Mouse (Mus musculus) urinary bladder, postnatal 36 days (tissue): ENCODE results near the gene Abca13.
"Not testable (repeated sequence)": the region's sequence is repeated elsewhere in the genome, so short reads cannot be mapped to it uniquely, and the experiment has no call there.

Experiments used
- DNase-seq, 2 experiments: peaks; one replicate each; pipeline ENCODE4 v3.0.0; 2022; ENCODE audit warnings: low spot score in 2 of 2, mixed read lengths in 1 of 2

Abca13 gene

GRCm38 (mm10) chr11:9191555-9192131 is at the start of gene Abca13:
Gene Abca13, plus strand, starts transcription at chr11:9191942.
- no peak for DNase-seq

- no peak for DNase-seq
These were observed 46.6 kb upstream of the Abca13 start for GRCm38 (mm10) chr11:9145113-9145512.

- no peak for DNase-seq
These were observed 45.6 kb upstream of the Abca13 start for GRCm38 (mm10) chr11:9146115-9146514.

DNA sequence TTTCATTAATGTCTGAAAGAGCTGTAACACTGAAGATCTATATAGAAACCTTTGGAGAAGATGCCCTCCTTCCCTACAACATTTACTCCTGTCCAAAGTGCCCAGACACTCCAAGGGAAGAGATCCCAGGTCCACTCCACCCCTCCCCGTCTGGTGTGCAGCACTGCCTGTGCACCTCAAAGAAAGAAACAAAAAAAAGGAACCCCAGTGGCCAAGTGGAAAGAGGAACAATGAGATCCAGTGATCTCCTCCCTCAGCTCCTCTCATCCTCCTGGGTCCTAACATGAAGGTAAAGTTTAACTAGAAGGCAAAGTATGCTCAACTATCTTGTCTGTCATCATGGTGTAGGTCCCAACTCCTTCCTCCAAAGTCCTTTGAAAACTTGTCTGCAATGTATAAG is 45.1 kb upstream of the Abca13 start:
- no peak for DNase-seq

- no peak for DNase-seq
These were observed 43.5 kb upstream of the Abca13 start for GRCm38 (mm10) chr11:9148206-9148605.

GRCm38 (mm10) chr11:9150403-9150802 is 41.3 kb upstream of the Abca13 start:
- DNase-seq = not testable (repeated sequence)

- no peak for DNase-seq
These were observed 31.8 kb upstream of the Abca13 start for GRCm38 (mm10) chr11:9159953-9160352.

- no peak for DNase-seq
These were observed 24.4 kb upstream of the Abca13 start for GRCm38 (mm10) chr11:9167331-9167730.

DNA sequence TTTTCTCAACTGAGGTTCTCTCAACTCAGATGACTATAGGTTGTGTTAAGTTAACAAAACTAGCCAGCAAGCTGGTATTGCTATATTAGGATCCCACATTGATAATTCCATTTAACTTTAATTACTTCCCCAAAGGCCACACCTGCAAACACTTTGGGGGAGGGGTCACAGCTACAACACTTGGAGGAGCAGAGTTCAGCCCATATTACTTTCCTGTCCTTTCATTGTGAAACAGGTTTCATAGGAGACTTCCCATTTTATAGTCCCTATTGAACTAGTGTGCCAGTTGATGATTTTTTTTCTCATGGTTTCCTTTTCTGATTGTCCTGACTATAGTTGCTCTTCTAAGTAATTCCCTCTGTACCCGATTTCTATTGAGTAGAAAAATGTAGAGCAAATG is 10.3 kb upstream of the Abca13 start:
- DNase-seq = no peak

DNA sequence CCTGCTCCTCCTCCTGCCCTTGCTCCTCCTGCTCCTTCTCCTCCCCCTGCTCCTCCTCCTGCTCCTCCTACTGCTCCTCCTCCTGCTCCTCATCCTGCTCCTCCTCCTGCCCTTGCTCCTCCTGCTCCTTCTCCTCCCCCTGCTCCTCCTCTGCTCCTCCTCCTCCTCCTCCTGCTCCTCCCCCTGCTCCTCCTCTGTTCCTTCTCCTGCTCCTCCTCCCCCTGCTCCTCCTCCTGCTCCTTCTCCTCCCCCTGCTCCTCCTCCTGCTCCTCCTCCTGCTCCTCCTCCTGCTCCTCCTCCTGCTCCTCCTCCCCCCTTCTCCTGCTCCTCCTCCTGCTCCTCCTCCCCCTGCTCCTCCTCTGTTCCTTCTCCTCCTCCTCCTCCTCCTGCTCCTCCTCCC is 2.3 kb upstream of the Abca13 start:
- DNase-seq = not testable (repeated sequence)

DNA sequence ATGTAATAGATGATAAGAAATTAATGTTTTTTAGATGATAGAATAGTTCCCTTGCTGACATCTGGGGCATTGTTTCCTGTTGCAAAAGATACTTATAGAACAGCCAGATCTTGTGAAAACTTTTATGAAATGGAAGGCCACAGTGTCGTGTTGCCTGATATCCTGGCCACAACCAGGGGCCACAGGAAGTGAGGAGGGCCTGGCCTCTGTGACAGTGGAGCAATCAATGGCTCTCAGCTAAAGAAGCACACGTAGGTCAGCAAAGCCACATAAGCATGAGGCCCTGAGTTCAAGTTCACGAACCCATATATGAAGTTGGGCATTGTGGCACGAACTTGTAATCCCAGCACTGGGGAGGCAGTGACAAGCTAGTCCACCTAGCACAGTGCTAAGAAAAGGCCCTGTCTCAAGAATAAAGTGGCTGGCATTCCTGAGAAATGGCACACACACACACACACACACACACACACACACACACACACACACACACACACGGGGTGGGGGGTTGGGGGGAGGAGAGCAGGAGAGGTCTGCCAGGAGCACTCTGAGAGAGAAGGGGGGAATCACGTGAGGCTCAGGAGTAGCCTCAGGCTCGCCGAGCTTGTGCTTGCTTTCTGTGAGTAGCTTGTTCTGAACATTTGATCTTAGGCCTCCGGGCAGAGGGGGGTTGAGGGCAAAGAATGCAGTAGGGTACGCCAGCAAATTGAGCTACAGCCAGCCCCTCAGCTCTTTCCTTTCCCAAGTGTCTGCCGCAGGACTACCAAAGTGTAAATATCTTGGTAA is 779 bp upstream of the Abca13 start:
- no peak for DNase-seq

DNA sequence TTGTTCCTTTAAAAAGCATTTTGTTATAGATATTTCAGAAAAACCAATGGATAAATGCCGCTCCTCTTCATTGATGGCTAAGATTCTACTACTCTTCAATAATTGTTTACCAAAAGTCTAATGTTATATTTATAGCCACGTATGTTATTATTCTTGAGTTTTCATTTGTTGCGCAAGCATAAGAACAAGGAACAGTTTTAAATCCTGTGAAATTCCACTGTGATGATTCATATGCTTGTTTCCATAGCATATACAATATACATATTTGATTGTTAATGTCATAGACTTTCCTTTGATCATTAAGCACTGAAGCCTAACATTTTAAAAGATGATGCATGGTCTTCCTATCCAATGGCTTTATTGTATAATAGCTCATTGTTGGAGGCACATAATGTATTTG is 3.1 kb downstream of the Abca13 start:
- no peak for DNase-seq

DNA sequence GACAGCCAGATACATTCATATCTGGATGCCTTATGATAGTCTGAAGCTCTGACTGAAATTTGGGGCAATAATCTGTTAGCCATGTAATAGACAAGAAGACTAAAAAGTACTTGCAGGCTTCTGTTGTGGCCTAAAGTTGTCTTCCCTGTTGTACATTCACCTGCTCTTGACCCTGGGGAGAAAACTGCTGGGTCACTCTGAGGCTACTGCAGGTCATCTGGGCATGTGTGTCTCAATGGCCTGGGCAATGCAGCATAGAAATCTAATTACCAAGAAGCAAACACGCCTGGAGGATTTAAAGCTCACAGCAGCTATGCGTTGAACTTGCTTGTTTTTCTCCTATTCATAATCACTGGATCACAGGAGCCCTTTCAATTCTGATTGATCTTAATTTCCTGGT is 8.1 kb downstream of the Abca13 start:
- no peak for DNase-seq

DNA sequence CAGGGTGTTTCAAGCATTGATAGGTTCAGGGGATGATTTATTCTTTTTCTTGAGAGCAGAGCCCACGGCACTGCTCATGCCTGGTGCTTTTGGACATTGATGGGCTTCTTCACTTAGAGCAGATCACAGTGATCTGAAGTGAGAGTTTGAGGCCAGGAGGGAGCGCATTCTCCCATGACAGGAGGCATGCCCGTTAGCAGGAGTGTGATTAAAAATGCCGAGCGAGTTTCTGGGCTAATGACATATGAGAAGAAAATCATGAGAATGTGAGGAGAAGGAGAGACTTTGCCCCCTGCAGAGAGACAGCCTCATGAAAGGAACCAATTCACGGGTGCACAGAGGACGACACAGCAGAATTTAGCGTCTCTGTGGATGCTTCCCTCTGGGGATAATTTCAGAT is 19.0 kb downstream of the Abca13 start:
- no peak for DNase-seq

DNA sequence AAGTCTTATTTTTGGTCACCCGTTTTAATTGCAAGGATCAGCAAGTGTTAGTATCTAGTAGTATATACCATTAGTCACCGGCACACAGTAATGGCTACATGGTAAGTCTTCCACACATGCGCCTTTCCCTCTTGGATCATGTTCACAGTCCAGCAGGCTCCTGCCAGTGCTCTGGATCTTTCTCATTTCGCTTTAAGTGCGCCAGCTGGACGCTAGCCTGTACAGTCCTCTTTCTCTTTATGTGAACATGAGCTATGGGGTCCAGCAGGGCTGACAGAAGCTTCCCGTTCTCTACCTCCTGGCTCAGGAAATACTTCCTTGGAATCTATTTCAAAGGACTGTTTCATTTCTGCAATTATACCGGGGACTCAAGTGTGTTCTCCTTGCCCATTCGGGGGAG is 21.8 kb downstream of the Abca13 start:
- DNase-seq = no peak

DNA sequence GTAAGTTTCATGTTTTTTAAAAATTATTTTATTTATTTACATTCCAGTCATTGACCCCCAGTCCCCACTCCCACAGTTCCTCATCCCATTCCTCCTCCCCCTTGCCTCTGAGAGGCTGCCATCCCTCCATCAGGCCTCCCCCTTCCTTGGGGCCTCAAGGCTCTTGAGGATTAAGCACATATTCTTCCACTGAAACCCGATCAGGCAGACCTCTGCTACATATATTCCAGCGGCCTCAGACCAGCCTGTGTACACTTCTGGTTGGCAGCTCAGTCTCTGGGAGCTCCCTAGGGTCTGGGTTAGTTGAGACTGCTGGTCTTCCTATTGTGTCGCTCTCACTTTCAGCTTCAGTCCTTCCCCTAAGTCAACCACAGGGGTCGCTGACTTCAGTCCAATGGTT is 24.5 kb downstream of the Abca13 start:
- no peak for DNase-seq

DNA sequence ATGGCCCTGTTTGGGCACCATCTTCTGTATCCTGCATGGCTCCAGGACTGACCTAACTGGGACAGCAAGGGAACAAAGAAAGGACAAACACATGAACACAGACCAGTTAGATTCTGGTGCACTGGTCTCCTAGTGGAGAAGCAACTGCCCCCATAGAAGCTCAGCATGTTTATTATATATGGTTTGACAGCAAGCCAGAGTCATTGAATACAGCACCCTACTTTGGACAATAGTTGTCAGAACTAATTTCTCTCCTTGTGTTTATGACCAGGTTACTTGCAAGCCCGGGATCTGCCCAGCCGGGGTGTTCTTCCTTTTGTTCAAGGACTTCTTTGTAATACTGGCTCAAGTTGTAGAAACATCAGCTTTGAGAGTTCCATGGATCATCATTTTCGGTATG is 28.8 kb downstream of the Abca13 start:
- no peak for DNase-seq

GRCm38 (mm10) chr11:9221646-9222045 is 29.9 kb downstream of the Abca13 start:
- DNase-seq = no peak

- no peak for DNase-seq
These were observed 34.7 kb downstream of the Abca13 start for GRCm38 (mm10) chr11:9226399-9226798.

DNA sequence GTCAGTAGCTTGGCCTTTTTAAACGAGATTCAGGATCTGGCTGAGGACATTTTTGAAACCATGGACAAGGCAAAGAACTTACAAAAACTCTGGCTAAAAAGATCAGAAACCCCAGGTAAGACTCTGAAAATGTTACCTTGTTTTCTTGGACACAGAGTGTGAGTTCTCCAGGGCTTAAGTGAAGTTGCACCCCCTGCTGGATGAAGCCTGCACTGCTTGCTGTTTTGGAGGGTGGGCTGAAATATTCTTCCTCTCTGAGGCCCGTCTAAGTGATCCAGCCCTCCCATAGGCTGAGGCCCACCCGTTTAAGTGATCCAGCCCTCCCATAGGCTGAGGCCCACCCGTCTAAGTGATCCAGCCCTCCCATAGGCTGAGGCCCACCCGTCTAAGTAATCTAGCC is 57.9 kb downstream of the Abca13 start:
- not testable (repeated sequence) for DNase-seq

- not testable (repeated sequence) for DNase-seq
These were observed 71.3 kb downstream of the Abca13 start for GRCm38 (mm10) chr11:9263072-9263471.

DNA sequence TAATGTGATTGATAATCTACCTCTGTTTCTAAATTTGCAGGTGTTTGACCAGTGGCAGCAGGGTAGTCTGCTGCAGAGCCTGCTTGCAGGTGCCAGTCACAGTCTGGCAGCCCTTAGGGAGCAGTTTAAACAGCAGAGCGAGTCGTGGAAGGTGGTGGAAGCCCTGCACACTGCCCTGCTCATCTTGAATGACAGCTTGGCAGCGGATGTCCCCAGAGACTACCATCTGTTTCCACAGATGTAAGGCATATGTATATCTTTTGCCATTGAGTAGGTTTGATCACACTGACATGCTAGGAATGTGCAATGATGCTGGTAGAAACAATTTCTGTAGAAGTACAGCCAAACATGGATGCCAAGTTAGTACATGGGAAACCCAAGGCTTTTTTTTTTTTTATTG is 77.3 kb downstream of the Abca13 start:
- no peak for DNase-seq

GRCm38 (mm10) chr11:9285204-9285603 is 93.5 kb downstream of the Abca13 start:
- no peak for DNase-seq

DNA sequence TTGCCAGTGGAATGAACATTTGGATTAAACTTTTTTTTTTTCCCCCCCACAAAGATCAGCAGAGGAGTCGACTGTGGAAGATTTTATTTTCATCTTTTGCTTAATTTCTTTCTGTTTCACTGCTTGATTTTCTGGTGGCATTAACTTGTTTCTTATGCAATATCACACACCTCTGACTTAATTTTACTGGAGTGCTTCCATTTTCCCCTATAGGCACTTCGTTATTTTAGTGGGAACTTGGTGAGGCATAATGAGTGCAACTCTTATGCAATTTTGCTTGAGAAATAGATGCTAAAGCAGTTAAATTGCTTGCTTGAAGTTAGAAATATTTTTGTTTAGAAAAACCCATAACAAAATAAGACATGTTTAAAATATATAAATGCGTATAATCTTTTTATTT is 94.0 kb downstream of the Abca13 start:
- no peak for DNase-seq
